Mouse (Mus musculus) liver, embryonic 14.5 days (tissue): ENCODE data around the gene Arhgap24.

ENCODE experiments used
- CTCF ChIP-seq: IDR thresholded peaks from 2 replicates; pipeline ENCODE4 v1.5.1; 2016; ENCODE audit warnings: antibody characterized with exemption, low read depth, control low read depth
- EP300 ChIP-seq: IDR thresholded peaks from 2 replicates; pipeline ENCODE4 v1.6.1; 2016; ENCODE audit warnings: antibody characterized with exemption, low read depth

- no peak for TF ChIP-seq CTCF
- TF ChIP-seq EP300, result no peak
Observed at GRCm38 (mm10) chr5:102744051-102744450, 262.9 kb downstream of the Arhgap24 start.
